Mouse (Mus musculus) c-Kit-negative CD71-positive TER-119-positive erythroid progenitor cells, embryonic 14.5 days (primary cell): Measurements from ENCODE around the gene Fam126b.
"Not testable (repeated sequence)": the region's sequence is repeated elsewhere in the genome, so short reads cannot be mapped to it uniquely, and the experiment has no call there.

Source experiments
- DNase-seq: peaks from one replicate; pipeline ENCODE4 v3.0.0-alpha.2; 2013; ENCODE audit warnings: low read depth, low spot score

The Fam126b gene

GRCm38 (mm10) chr1:58586171-58586997, at the start of gene Fam126b, which contains the start of gene Ndufb3:
Fam126b (minus strand) TSS chr1:58586323.
Ndufb3 (plus strand) TSS chr1:58586384.
- peak; percentile 88 for DNase-seq

GRCm38 (mm10) chr1:58628847-58629246, 42.7 kb upstream of the Fam126b start:
- DNase-seq, result not testable (repeated sequence)

DNA sequence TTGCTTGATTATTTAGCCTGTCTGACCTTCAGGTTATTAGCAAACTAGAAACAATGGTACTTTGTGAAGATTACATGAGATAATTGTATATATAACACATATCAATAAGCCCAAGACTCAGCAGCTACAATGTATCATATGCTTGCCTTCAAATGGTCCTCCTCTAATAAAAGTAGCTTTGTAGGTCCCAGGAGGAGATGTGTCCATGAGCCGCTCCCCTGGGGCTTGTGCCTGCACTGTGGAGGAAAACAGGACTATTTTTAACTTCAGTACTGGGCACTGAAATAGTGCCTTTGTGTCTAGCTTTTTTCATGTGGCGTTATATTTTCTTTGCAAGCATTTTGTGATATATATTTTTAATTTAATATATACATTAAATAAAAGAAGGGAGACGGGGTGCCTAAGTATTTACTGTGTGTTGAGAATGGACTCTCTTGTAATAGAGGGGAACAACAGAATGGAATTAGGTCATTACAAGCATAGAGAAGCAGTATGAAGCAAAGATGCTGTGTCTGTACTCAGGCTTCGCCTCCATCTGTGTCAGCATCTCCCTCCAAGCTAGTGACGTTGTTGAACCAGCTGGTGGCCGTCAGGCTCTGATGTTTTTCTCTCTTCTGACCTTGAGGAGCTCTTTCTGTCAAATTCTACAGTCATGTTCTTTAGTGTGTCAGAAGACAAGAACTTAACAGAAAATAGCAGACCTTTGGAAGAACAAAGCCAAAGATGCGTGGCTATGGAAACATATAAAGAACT, 36.0 kb upstream of the Fam126b start:
- no peak for DNase-seq

DNA sequence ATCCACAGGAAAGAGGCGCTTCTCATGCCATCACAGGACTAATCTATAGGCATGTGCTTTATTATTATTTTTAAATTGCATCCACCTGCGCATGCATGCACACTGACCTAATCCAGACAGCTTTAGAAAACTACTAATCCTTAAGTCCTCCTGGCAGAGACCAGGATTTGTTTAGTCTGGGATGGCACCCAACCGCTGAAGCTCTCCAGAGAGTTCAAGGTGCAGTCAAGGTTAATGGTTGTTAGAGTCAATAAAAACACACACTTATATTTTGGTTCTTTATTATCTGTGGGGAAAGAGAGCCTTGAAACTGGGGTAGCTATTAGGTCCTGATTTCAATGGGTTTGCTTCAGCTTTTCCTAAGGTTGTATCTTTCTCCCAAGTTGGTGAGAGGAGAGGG, 35.1 kb upstream of the Fam126b start:
- no peak for DNase-seq

DNA sequence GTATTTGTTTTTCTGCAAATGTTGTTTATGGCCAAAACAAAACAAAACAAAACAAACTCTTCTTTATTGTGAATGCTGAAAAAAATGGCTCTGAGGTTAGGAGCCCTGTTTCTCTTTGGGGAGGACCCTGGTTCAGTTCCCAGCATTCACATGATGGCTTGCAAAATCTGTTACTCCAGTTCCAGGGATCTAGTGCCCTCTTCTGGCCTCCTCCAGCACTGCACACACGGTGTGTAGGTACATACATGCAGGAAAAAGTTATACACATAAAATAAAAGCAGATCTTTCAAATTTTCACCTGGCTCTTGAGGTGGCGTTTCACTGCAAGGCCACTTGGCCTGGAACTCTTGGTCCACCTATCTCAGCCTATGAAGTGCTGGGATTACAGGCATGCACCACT, 32.6 kb upstream of the Fam126b start:
- peak; percentile 2 for DNase-seq

- no peak for DNase-seq
These were observed 32.0 kb upstream of the Fam126b start for GRCm38 (mm10) chr1:58617978-58618668.

GRCm38 (mm10) chr1:58617076-58617475, 31.0 kb upstream of the Fam126b start:
- no peak for DNase-seq

- no peak for DNase-seq
These were observed 30.1 kb upstream of the Fam126b start for GRCm38 (mm10) chr1:58616176-58616575.

DNA sequence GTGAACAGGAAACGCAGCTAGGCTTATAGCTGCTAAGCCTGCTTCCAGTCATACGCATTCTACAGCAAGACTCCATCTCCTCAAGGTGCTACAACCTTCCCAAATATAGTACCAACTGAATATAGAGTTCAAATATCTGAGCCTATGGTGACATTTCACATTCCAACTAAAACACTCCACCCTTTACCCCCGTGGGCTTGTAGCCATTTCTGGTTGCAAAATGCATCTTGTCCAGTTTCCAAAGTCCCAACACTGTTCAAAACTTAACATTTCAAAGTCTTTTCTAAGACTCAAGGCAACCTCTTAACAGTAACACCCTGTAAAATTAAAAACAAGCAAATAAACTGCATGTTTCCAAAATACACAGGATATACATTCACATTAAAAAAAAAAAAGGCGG, 29.0 kb upstream of the Fam126b start:
- DNase-seq, result no peak

GRCm38 (mm10) chr1:58614424-58614823, 28.3 kb upstream of the Fam126b start:
- no peak for DNase-seq

GRCm38 (mm10) chr1:58613786-58614185, 27.7 kb upstream of the Fam126b start:
- DNase-seq, result peak; percentile 12

DNA sequence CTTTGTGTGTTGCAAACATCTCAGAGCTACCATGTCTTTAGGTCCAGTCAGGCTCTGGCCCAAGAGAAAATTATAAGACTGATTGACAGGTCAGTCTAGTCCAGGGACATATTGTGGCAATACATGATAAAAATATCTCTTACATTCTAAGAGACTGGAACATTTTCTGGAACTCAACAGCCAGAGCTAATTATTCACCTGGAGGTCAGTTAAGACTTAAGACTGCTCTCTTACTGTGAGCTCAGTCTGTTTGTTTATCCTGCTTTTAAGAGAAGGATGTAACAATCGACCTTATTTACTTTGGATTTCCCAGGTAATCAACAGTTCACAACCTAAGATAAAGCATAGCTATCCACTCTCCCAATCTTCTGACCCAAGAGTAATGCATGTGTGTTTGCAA, 24.5 kb upstream of the Fam126b start:
- DNase-seq, result no peak

GRCm38 (mm10) chr1:58610166-58610565, 24.0 kb upstream of the Fam126b start:
- no peak for DNase-seq

- not testable (repeated sequence) for DNase-seq
These were observed 23.5 kb upstream of the Fam126b start for GRCm38 (mm10) chr1:58609591-58609990.

- DNase-seq, result no peak
These were observed 17.6 kb upstream of the Fam126b start for GRCm38 (mm10) chr1:58603738-58604137.

DNA sequence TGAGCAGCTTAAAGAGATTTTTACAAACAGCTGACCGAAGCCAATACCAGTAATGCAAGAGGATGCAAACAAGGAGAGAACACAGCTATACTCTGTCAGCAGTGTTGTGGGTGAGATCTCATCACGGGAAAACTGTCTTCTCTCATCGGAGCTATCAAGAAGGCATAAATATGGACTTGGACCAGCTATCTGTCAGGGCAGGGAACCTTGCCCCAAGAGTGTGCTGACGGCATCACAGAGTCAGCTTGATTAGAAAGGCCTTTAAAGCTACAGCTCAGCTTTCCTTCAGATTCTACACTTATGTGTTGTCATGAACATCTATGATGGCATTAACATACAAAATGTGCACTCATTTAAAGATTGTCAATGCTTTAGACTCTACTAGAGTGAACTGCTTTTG, 16.6 kb upstream of the Fam126b start:
- DNase-seq, result no peak

DNA sequence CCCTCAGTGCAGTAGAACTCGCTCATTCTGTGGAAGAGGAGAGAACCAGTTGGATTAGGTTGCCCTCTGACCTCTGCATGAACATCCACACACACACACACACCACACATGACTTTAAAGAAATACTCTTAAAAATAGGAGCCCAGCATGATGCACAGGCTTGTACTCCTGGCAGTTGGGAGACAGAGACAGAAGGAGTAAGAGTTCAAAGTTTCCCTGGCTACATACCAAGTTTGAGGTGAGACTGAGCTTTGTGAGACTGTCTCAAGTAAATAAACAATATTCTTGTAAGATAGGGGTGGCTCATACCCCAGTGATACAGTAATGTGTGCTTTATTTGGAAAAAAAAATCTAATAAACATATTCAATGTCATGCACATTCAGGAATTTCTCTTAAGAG, 1.4 kb upstream of the Fam126b start:
- DNase-seq, result no peak

GRCm38 (mm10) chr1:58585373-58586170, 551 bp downstream of the Fam126b start:
- peak; percentile 16 for DNase-seq

DNA sequence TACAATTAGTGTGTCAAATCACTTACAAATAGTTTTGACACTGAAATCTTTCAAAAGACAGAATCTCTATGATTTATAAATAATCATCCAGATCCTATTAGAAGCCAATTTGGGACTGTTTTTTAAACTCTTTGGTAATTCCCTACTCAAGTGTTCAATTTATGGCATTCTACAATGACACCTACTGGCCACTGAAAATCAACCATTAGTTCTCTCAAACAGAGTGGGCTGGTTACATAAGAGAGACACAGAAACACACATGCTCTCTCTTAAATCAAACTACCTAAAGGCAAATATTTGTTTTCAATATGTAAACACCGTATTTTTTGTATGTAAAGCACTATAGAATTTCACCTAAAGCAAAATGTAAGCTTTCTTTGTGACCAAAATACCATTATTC, 1.9 kb downstream of the Fam126b start:
- DNase-seq, result no peak

DNA sequence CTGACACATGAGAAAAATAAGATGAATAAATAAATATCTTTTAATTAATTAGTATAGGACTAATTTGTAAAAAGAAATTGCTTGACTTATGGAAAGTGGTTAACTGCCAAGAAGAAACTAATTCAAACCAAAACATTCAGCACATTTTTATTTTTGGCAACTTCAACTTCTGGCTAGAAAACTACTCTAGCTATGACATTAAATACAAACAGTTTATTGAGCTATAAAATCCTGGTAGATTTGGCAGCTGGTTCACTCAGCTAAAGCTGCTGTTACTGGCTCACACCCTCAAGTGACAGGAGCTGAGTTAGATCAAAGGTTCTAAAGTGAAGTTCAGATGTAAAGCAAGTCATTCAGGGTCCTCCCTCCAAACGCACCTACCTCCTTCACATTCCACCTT, 3.5 kb downstream of the Fam126b start:
- DNase-seq, result no peak

DNA sequence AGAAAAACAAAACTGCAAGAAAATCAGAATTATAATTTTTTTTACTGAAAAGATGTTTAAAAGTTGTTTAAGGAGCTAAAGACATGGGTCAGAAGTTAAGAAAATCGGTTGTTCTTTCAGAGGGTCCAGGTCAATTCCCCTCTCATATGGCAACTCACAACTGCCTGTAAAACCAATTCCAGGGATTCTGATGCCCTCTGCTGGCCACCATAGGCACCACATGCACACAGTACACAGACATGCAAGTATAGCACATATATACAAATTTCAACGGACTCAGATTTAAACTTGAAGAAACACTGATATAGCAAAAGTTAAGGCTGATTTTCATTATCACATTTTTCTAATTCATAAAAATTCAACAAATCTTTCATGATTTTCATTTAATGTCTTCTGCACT, 6.9 kb downstream of the Fam126b start:
- DNase-seq, result peak; percentile 38
